Mouse (Mus musculus) CD8-positive naive resting alpha-beta T cell, adult 57 days (primary cell): ENCODE measurements around the gene Zbtb45. TPM values are rescaled to one million over a fixed set of nuclear protein-coding genes. Genes with fewer than 3 reads are reported as not detected.

Source experiments
- total RNA-seq: library from RNA; stranded (reverse); gene quantifications from one replicate; pipeline ENCODE4 v1.2.4, GENCODE M21; 2023

Gene Zbtb45
- total RNA-seq = 18.3 TPM

GRCm38 (mm10) chr7:13010005-13010908 is at the start of gene Zbtb45:
Zbtb45 (minus strand) TSS chr7:13010034.

DNA sequence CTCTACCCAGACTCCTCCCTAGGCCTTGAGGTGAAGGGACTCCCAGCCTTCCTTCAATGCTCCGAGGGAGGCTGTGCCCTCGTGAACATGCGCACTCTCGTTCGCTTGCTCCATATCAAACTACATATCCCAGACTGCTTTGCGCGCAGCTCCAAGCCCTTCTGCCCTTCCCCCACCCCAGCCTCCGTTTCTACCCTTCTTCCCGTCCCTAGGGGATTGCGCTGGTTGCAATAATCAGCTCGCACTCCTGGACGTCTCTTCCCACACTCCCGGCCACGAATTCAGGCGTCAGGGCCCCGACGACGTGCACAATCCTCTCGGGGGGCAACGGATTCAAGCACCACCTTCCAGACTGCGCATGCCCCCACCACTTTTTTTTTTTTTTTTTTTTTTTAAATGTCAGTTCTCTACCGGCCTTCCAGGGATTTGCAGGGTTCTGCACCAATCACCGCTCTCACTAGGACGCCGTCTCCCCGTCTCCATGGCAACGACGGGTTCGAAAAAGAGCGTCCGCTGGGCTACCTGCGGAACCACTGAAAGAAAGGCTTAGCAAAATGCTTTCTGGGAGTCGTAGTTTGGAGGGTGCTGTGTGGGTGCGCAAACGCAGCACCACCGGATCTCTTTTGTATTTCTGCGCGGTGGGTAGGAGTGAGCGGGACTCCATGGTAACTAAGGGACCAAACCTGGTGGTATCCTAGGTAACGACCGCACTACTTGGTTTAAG is 44.6 kb upstream of the Zbtb45 start, which contains the start of gene Mzf1:
TSS of gene Mzf1 (minus strand) at position 478 of the 724 bp plus-strand sequence.

DNA sequence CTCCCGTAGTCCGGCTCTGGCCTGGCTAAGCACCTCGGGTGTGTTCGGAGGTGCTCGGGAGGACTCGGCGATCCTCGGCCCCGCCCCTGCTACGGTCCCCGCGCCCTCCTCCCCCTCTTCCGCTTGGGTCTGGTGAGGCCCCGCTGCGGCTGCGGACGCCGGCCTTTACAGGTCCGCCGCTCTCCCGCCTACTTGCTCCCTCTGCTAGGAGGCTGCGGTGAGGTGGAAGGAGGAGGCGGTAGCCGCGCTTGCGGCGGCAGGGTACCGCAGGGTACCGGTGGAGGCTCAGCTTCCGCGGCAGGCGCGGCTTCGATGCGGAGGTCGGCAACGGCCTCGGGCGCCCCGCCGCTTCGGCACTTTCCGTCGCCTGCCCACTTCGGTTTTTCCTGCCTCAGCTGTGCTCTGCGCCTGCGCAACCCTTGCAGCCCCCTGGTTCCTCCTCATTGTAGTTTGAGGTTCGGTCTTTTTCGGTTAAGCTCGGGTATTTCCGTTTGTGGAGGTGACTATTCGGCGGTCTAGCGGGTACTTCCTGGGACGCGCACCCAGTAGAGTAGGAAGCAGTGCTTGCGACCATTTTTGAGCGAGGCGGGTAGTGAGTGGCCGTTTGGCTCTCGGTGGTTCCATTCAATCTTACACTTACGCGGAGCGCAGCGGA is 28.2 kb upstream of the Zbtb45 start, which contains the start of gene Ube2m:
TSS of gene Ube2m (minus strand) at position 375 of the 655 bp plus-strand sequence.

DNA sequence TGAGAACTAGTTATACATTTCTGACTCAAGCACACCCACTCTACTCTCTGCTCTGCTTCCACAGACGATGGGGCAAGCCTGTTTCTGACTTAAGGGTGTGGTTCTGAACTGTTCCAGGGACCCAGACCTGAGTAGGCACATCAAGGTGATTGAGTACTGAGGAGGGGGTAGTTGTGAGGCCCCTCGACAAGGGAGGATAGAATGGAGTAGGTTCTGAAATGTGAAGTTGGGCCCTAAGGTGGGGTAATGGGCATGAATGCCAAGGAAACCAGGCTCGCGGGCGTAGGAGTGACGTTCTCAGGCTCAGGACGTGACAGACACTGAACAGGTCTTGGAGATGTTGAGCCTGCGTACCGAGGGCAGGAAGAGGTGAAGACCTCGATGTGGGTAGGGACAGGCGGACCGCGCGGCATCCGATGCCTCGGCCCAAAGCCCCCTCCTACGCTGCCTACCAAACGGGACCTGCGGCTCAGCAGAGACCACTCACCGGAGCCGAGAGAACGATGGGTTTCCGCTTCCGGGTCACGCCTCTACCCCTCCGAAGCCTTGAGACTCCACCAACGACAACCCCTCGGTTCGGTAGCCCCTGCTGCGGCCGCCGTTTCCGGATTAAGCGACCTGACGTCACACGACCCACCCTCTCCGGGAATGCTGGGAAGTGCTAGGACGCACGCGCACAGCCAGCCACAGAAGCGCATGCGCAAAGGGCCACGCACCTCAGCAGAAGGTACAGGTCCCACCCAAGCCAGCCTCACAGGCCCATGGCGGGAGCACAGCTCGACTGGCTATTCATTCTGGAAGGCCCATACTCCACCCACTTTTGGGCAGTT is 24.5 kb upstream of the Zbtb45 start, which contains the start of gene Chmp2a:
TSS of gene Chmp2a (minus strand) at position 660 of the 830 bp plus-strand sequence.

DNA sequence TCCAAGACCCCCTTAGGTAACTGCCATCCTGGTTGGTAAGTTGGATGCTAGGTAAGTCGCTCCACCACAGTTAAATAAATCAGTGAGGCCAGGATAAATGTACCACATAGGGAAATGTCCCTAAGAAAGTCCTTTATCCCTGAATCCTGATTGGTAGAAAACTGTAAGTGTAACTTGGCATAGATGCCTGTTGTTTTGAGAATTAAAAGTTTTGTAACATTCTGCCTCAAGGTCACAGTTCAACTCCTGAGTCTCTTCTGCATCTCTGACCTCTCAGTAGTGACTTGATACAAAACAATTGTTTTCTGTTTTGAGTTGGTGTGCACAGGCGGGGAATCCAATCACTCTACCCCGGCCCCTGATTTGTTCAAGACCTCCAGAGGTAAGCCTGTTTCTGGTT is 11.0 kb downstream of the Zbtb45 start, which contains the start of gene Trim28:
TSS of gene Trim28 (plus strand) at position 264 of the 400 bp plus-strand sequence.

DNA sequence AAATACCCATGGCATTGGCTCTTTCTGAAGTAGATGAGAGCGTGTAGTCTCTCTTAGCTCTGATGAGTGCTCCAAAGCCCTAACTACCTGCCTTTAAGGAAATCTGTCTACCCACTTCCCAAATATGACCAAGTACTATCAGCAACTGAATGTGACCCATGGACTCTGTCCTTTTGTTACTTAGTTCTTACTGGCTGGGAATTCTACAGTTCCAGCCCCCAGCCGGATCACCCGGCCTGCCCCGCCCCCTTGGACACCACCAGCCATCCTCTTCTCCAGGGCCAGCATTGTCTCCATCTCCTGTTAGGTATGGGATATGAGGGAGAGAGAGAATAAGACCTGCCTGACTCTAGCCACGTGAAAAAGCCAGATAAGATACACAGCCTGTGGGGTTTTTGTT is 11.8 kb downstream of the Zbtb45 start, which contains the start of gene Slc27a5:
TSS of gene Slc27a5 (minus strand) at position 140 of the 400 bp plus-strand sequence.

GRCm38 (mm10) chr7:12977682-12978389 is 32.0 kb downstream of the Zbtb45 start, which contains the start of gene Zfp446:
Zfp446 (plus strand) TSS chr7:12977848.

GRCm38 (mm10) chr7:12965678-12966091 is 44.1 kb downstream of the Zbtb45 start, which contains the start of gene Zfp324:
Zfp324 (plus strand) TSS chr7:12965838.

Other genes starting within 250 kb of the Zbtb45 start
- gene Zscan18, start 206.4 kb downstream of the Zbtb45 start, total RNA-seq = 24.6 TPM
- 12.0 TPM for gene Zfp329, start 191.2 kb downstream of the Zbtb45 start, total RNA-seq
- 117 TPM for gene Zfp110, start 175.3 kb downstream of the Zbtb45 start, total RNA-seq
- gene Zfp128, start 128.9 kb downstream of the Zbtb45 start, total RNA-seq = 1.6 TPM
- 10.7 TPM for gene Zscan22, start 112.2 kb downstream of the Zbtb45 start, total RNA-seq
- gene Rps5, start 87.7 kb downstream of the Zbtb45 start, total RNA-seq = 3,246 TPM
- 1.8 TPM for gene Rnf225, start 82.6 kb downstream of the Zbtb45 start, total RNA-seq
- gene Zfp324, start 44.2 kb downstream of the Zbtb45 start, total RNA-seq = 2.6 TPM
- gene Zfp446, start 32.2 kb downstream of the Zbtb45 start, total RNA-seq = 7.4 TPM
- gene Slc27a5, start 11.8 kb downstream of the Zbtb45 start, total RNA-seq = not detected
- 378 TPM for gene Trim28, start 10.9 kb downstream of the Zbtb45 start, total RNA-seq
- 102 TPM for gene Chmp2a, start 24.8 kb upstream of the Zbtb45 start, total RNA-seq
- gene Ube2m, start 28.2 kb upstream of the Zbtb45 start, total RNA-seq = 88.4 TPM
- 0.46 TPM for gene Mzf1, start 44.7 kb upstream of the Zbtb45 start, total RNA-seq
- gene Vmn1r85, start 85.1 kb upstream of the Zbtb45 start, total RNA-seq = not detected
- gene Vmn1r86, start 109.9 kb upstream of the Zbtb45 start, total RNA-seq = not detected
- not detected for gene Vmn1r87, start 130.1 kb upstream of the Zbtb45 start, total RNA-seq
- 0.31 TPM for gene Vmn1r88, start 149.5 kb upstream of the Zbtb45 start, total RNA-seq
- gene Vmn1r89, start 203.0 kb upstream of the Zbtb45 start, total RNA-seq = not detected